Mouse (Mus musculus): ENCODE measurements around the gene Ldlrad1. TPM values are rescaled to one million over a fixed set of nuclear protein-coding genes. Genes with fewer than 3 reads are reported as not detected.

Ldlrad1 gene
- total and polyA plus RNA-seq, 2 experiments: not detected

- Histone ChIP-seq H3K4me3 (ENCODE audit: insufficient read depth, low read depth, low read length) (no peak overlapping the region), H3K4me1 (ENCODE audit: control insufficient read depth, insufficient read depth, low read length) (peaks cover 14% of the 10 kb centered on the region), H3K27ac (replicated peaks; ENCODE audit: insufficient read depth, low read depth, low read length) (no peak overlapping the region)
Measured at GRCm38 (mm10) chr4:107180746-107181145, 28.2 kb upstream of the Ldlrad1 start.

GRCm38 (mm10) chr4:107181866-107182265, 27.1 kb upstream of the Ldlrad1 start:
- Histone ChIP-seq H3K27ac (replicated peaks; ENCODE audit: insufficient read depth, low read depth, low read length) (no peak overlapping the region), H3K4me3 (ENCODE audit: insufficient read depth, low read depth, low read length) (no peak overlapping the region), H3K79me2 (ENCODE audit: control insufficient read depth, insufficient read depth, low read length) (peaks cover 26% of the 10 kb centered on the region; the same call in 1 of the 2 replicates), H3K4me1 (ENCODE audit: control insufficient read depth, insufficient read depth, low read length) (peaks cover 14% of the 10 kb centered on the region), H3K27me3 (ENCODE audit: control insufficient read depth, insufficient read depth, low read length) (no peaks in the 10 kb centered on the region), H3K9ac (ENCODE audit: low read depth, low read length) (no peak overlapping the region), H3K36me3 (ENCODE audit: control insufficient read depth, insufficient read depth, low read length) (peaks cover 11% of the 10 kb centered on the region)
- TF ChIP-seq CTCF (IDR thresholded peaks at IDR 0.05; ENCODE audit: low read depth, low read length) (no peak), POLR2A (IDR thresholded peaks at IDR 0.05; ENCODE audit: extremely low read depth, insufficient read depth, low read length) (no peak)
- no peak for DNase-seq (ENCODE audit: extremely low read depth, low read depth, low spot score)
- WGBS: 76% methylated on average over 6 of the region's 6 CpGs

More at GRCm38 (mm10) chr4:107180746-107181145, 28.2 kb upstream of the Ldlrad1 start:
- no peak for DNase-seq (ENCODE audit: extremely low read depth, low read depth, low spot score)
- Histone ChIP-seq H3K36me3 (ENCODE audit: control insufficient read depth, insufficient read depth, low read length) (peaks cover 4% of the 10 kb centered on the region; the same call in 1 of the 2 replicates), H3K9ac (ENCODE audit: low read depth, low read length) (no peak overlapping the region), H3K27me3 (ENCODE audit: control insufficient read depth, insufficient read depth, low read length) (no peaks in the 10 kb centered on the region), H3K79me2 (ENCODE audit: control insufficient read depth, insufficient read depth, low read length) (peaks cover 26% of the 10 kb centered on the region; the same call in 1 of the 2 replicates)
- TF ChIP-seq CTCF (IDR thresholded peaks at IDR 0.05; ENCODE audit: low read depth, low read length): no peak

GRCm38 (mm10) chr4:107182796-107183195, 26.2 kb upstream of the Ldlrad1 start:
- no peak for TF ChIP-seq POLR2A (IDR thresholded peaks at IDR 0.05; ENCODE audit: extremely low read depth, insufficient read depth, low read length)
- no peak for TF ChIP-seq CTCF (IDR thresholded peaks at IDR 0.05; ENCODE audit: low read depth, low read length)
- Histone ChIP-seq H3K79me2 (ENCODE audit: control insufficient read depth, insufficient read depth, low read length) (peaks cover 31% of the 10 kb centered on the region; the same call in 1 of the 2 replicates), H3K9ac (ENCODE audit: low read depth, low read length) (no peak overlapping the region), H3K36me3 (ENCODE audit: control insufficient read depth, insufficient read depth, low read length) (peaks cover 19% of the 10 kb centered on the region), H3K27ac (replicated peaks; ENCODE audit: insufficient read depth, low read depth, low read length) (no peak overlapping the region), H3K4me3 (ENCODE audit: insufficient read depth, low read depth, low read length) (no peak overlapping the region), H3K4me1 (ENCODE audit: control insufficient read depth, insufficient read depth, low read length) (peaks cover 14% of the 10 kb centered on the region), H3K27me3 (ENCODE audit: control insufficient read depth, insufficient read depth, low read length) (no peaks in the 10 kb centered on the region)
- DNase-seq (ENCODE audit: extremely low read depth, low read depth, low spot score): no peak
- WGBS: 64% methylated on average over 2 of the region's 2 CpGs

- TF ChIP-seq POLR2A (IDR thresholded peaks at IDR 0.05; ENCODE audit: extremely low read depth, insufficient read depth, low read length) (no peak), CTCF (IDR thresholded peaks at IDR 0.05; ENCODE audit: low read depth, low read length) (no peak)
- Histone ChIP-seq H3K9ac (ENCODE audit: low read depth, low read length) (no peak overlapping the region), H3K4me1 (ENCODE audit: control insufficient read depth, insufficient read depth, low read length) (peaks cover 14% of the 10 kb centered on the region), H3K27me3 (ENCODE audit: control insufficient read depth, insufficient read depth, low read length) (no peaks in the 10 kb centered on the region), H3K4me3 (ENCODE audit: insufficient read depth, low read depth, low read length) (no peak overlapping the region), H3K27ac (replicated peaks; ENCODE audit: insufficient read depth, low read depth, low read length) (no peak overlapping the region), H3K36me3 (ENCODE audit: control insufficient read depth, insufficient read depth, low read length) (peaks cover 23% of the 10 kb centered on the region), H3K79me2 (ENCODE audit: control insufficient read depth, insufficient read depth, low read length) (peaks cover 31% of the 10 kb centered on the region; the same call in 1 of the 2 replicates)
- DNase-seq (ENCODE audit: extremely low read depth, low read depth, low spot score): no peak
- WGBS: 66% methylated on average over 4 of the region's 4 CpGs
Measured at GRCm38 (mm10) chr4:107183203-107183602, 25.8 kb upstream of the Ldlrad1 start.

DNA sequence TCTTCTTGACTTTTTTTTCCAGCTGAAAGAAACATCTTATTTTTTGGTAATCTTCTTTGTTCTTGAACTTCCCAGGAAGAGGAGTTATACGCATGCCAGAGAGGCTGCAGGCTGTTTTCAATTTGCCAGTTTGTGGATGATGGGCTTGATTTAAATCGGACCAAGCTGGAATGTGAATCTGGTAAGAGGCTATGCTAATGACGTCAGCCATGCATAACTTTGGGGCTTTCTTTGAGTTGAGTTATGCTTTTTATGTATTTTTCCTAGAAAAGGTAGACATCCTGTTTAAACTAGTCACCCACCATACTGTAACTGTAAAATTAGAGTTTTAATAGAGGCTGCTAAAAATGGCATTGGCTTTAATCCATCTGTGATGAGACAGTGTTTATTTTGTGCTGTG, 23.3 kb upstream of the Ldlrad1 start:
- Histone ChIP-seq H3K27ac (replicated peaks; ENCODE audit: insufficient read depth, low read depth, low read length) (no peak overlapping the region), H3K4me1 (ENCODE audit: control insufficient read depth, insufficient read depth, low read length) (peaks cover 9% of the 10 kb centered on the region), H3K4me3 (ENCODE audit: insufficient read depth, low read depth, low read length) (no peak overlapping the region), H3K27me3 (ENCODE audit: control insufficient read depth, insufficient read depth, low read length) (no peaks in the 10 kb centered on the region), H3K9ac (ENCODE audit: low read depth, low read length) (no peak overlapping the region), H3K79me2 (ENCODE audit: control insufficient read depth, insufficient read depth, low read length) (peaks cover 17% of the 10 kb centered on the region; the same call in 1 of the 2 replicates), H3K36me3 (ENCODE audit: control insufficient read depth, insufficient read depth, low read length) (peaks cover 38% of the 10 kb centered on the region)
- WGBS: 79% methylated on average over 3 of the region's 3 CpGs
- TF ChIP-seq POLR2A (IDR thresholded peaks at IDR 0.05; ENCODE audit: extremely low read depth, insufficient read depth, low read length) (no peak), CTCF (IDR thresholded peaks at IDR 0.05; ENCODE audit: low read depth, low read length) (no peak)
- DNase-seq (ENCODE audit: extremely low read depth, low read depth, low spot score): no peak

DNA sequence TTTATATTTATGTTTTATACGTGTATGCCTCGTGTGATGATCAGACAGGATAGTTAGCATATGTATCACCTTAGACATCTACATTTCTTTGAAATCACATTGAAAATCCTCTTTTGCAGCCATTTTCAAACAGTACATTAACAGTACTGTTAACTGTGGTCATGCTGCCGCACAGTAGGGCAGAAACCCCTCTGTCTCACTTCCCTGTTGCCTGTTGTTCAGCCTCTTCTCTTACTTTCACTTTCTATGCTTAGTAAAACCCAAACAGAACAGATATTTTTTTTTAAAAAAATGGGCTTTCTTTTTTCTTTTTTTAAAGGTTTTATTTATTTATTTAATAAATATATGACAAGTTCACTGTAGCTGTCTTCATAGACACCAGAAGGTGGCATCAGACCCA, 15.1 kb upstream of the Ldlrad1 start:
- TF ChIP-seq POLR2A (IDR thresholded peaks at IDR 0.05; ENCODE audit: extremely low read depth, insufficient read depth, low read length) (no peak), CTCF (IDR thresholded peaks at IDR 0.05; ENCODE audit: low read depth, low read length) (no peak)
- Histone ChIP-seq H3K27me3 (ENCODE audit: control insufficient read depth, insufficient read depth, low read length) (no peaks in the 10 kb centered on the region), H3K4me3 (ENCODE audit: insufficient read depth, low read depth, low read length) (no peak overlapping the region), H3K27ac (replicated peaks; ENCODE audit: insufficient read depth, low read depth, low read length) (no peak overlapping the region), H3K36me3 (ENCODE audit: control insufficient read depth, insufficient read depth, low read length) (peaks cover 68% of the 10 kb centered on the region), H3K4me1 (ENCODE audit: control insufficient read depth, insufficient read depth, low read length) (no peaks in the 10 kb centered on the region), H3K9ac (ENCODE audit: low read depth, low read length) (no peak overlapping the region), H3K79me2 (ENCODE audit: control insufficient read depth, insufficient read depth, low read length) (no peaks in the 10 kb centered on the region)
- WGBS: 93% methylated on average over 3 of the region's 3 CpGs
- DNase-seq (ENCODE audit: extremely low read depth, low read depth, low spot score): no peak

All from liver, adult 2 months (tissue).